Mouse (Mus musculus) bone marrow macrophage, adult 2 months (primary cell): ENCODE data around the gene Tbcc.

Experiments used
- CTCF ChIP-seq: IDR thresholded peaks from 2 replicates; pipeline ENCODE4 v1.5.1; 2012; ENCODE audit warnings: low read depth, mild to moderate bottlenecking, low read length, moderate library complexity
- POLR2A ChIP-seq: IDR thresholded peaks from 2 replicates; pipeline ENCODE4 v1.6.1; 2012; ENCODE audit warnings: mild to moderate bottlenecking, low read depth, low read length, borderline replicate concordance

DNA sequence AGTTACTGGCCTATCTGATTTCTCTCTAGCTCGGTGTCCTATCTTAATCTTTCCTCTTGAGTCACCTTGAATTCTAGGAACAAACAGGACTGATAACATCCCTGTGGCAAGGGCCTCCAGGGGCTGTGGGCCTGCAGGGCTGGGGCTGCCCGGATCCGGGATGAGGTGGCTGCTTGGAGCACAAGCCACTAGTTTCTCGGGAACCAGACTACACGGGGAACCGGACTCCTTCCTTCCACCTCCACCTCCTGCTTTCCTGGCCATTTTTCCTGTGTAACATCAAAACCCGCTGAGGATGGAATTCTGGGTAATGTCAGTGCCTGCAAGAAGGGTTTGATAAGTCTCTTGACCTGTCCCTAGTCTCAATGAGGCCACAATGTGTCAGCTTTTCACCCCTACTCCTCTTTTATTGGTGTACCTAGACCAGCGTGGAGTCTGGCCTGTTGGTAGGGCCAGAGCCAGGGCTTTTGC, 35.8 kb upstream of the Tbcc start:
- TF ChIP-seq POLR2A (no peak), CTCF (no peak)
